Mouse (Mus musculus): Measurements from ENCODE around the gene Dnajc16. TPM values are rescaled to one million over a fixed set of nuclear protein-coding genes. Genes with fewer than 3 reads are reported as not detected.

Dnajc16 gene
- polyA plus RNA-seq (2014; fragmentation: Nextera tagmentation; extraction: Ambion mirVana), result 4.2 and 4.3 TPM in 2 replicates

DNA sequence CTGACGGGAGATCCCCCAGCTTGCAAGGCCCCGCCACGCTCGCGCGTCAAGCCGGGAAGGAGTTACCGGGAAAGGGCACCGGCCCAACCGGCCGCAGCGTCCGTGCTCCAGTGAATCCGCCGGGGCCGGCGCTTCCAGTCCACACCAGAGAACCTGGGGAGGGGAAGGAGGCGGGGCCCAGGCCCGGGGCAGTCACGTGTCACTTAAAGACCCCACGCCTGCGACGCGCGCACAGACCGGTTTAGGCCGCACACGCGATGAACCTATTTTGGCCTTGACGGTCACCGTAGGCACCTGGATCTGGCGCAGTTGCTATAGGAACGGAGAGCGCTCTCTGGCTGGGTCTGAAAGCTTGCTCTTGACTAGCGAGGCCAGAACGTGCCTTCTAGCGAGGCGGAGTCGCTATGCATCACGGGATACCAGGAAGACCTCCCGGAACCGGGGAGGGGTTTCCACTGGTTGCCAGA, at the start of gene Dnajc16:
Gene Dnajc16 (minus strand): TSS at position 408 of the 467 bp plus-strand sequence.
- peak within 1 kb of the TSS; percentile 80 for H3K4me2 ChIP-seq (ENCODE audit: low read depth, low read length, severe bottlenecking)
- H3K9ac ChIP-seq (ENCODE audit: low read length), result peak within 1 kb of the TSS; percentile 82
- peaks cover 7% of the 10 kb centered on the region for H3K4me1 ChIP-seq (replicated peaks; ENCODE audit: control insufficient read depth, insufficient read depth, low read length)
- DNase-seq (ENCODE audit: low spot score) (peak; percentile 98), ATAC-seq (replicated peaks; ENCODE audit: low FRiP score) (peak; percentile 87)
- H3K27ac ChIP-seq (ENCODE audit: low read depth, low read length), result peak within 1 kb of the TSS; percentile 2; the same call in 1 of the 2 replicates
- H3K36me3 ChIP-seq (ENCODE audit: control insufficient read depth, insufficient read depth, low read length), result no peaks in the 10 kb centered on the region
- no peaks in the 10 kb centered on the region for H3K9me3 ChIP-seq (ENCODE audit: control insufficient read depth, low read length)
- H3K4me3 ChIP-seq (ENCODE audit: low read depth, low read length), result peak within 1 kb of the TSS; percentile 81
- no peaks in the 10 kb centered on the region for H3K27me3 ChIP-seq (ENCODE audit: control insufficient read depth, insufficient read depth, low read length)
- WGBS, result under 1% methylated on average over 42 of the region's 42 CpGs

DNA sequence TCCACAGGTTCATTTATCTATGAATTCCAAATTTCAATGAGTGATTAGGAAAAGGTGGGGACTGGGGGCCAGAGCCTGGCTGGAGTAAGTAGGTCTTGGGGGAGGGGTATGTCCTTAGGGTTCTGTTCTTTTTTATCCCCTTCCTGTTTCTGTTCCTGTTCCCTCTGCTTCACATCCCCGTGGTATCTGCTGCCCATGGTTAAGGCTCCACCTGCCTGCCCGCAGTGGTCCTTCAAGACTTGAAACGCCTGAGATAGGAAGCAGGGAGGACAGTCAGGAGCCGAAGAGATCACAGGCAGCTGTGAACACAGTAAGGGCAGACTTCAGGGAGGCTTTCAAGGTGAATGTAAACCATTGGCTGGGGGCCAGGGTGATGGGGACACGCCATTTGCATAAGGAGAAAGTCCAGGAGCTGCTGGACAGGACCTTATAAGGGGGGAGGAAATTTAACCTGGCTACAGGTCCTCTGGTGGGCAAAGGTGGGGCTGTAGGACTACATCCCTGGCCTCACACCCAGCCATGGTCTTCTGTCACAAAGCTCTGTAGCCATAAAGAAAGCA, 43.9 kb upstream of the Dnajc16 start:
- WGBS, result 75% methylated on average over 5 of the region's 5 CpGs

DNA sequence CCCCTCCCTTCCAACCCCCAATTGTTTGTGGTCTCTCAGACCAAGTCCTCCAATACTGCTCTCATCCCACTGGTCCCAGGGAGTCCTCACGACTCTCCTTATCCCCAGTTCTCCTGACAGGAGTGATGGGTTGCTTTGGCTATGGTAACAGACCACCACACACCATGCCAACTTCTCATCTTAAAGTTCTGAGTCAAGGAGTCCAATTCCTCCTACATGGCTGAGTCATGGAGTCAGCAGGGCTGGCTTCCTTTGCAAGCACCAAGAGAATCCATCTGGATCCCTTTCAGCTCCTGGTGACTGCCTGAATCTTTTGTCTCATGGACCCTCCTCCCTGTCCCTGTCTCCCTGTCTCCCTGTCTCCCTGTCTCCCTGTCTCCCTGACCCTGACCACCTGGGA, 43.2 kb upstream of the Dnajc16 start:
- 55% methylated on average over 1 of the region's 1 CpGs for WGBS
- no peaks in the 10 kb centered on the region for H3K36me3 ChIP-seq (ENCODE audit: control insufficient read depth, insufficient read depth, low read length)

More for the DNA sequence above, 43.9 kb upstream of the Dnajc16 start:
- H3K4me3 ChIP-seq (ENCODE audit: low read depth, low read length), result no peak overlapping the region
- H3K9ac ChIP-seq (ENCODE audit: low read length), result no peak overlapping the region
- no peaks in the 10 kb centered on the region for H3K36me3 ChIP-seq (ENCODE audit: control insufficient read depth, insufficient read depth, low read length)
- no peak for DNase-seq (ENCODE audit: low spot score)
- H3K4me1 ChIP-seq (replicated peaks; ENCODE audit: control insufficient read depth, insufficient read depth, low read length), result no peaks in the 10 kb centered on the region
- no peak overlapping the region for H3K27ac ChIP-seq (ENCODE audit: low read depth, low read length)
- H3K27me3 ChIP-seq (ENCODE audit: control insufficient read depth, insufficient read depth, low read length), result no peaks in the 10 kb centered on the region
- no peaks in the 10 kb centered on the region for H3K9me3 ChIP-seq (ENCODE audit: control insufficient read depth, low read length)
- no peak for ATAC-seq (replicated peaks; ENCODE audit: low FRiP score)
- no peak overlapping the region for H3K4me2 ChIP-seq (ENCODE audit: low read depth, low read length, severe bottlenecking)

DNA sequence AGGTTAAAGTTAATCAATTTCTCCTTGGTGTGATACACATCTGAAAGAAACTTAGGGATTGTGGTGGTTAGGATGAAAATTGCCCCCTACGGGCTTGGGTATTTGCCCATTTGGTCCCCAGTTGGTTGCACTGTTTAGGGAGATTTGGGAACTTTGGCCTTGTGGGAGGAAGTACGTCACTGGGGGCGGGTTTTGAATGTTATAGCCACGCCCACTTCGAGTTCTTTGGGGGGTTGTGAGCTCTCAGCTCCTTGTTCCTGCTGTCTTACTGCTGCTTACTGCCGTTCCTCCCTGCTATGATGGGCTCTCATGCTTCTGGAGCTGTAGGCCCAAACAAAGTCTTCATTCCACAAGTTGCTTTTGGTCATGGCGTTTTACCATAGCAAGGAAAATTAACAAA, 40.6 kb upstream of the Dnajc16 start:
- Histone ChIP-seq H3K9ac (ENCODE audit: low read length) (no peak overlapping the region), H3K27me3 (ENCODE audit: control insufficient read depth, insufficient read depth, low read length) (no peaks in the 10 kb centered on the region), H3K9me3 (ENCODE audit: control insufficient read depth, low read length) (no peaks in the 10 kb centered on the region), H3K4me1 (replicated peaks; ENCODE audit: control insufficient read depth, insufficient read depth, low read length) (no peaks in the 10 kb centered on the region), H3K4me3 (ENCODE audit: low read depth, low read length) (no peak overlapping the region), H3K27ac (ENCODE audit: low read depth, low read length) (no peak overlapping the region), H3K36me3 (ENCODE audit: control insufficient read depth, insufficient read depth, low read length) (no peaks in the 10 kb centered on the region), H3K4me2 (ENCODE audit: low read depth, low read length, severe bottlenecking) (no peak overlapping the region)
- no peak for DNase-seq (ENCODE audit: low spot score)
- 82% methylated on average over 7 of the region's 7 CpGs for WGBS
- ATAC-seq (replicated peaks; ENCODE audit: low FRiP score), result no peak

More for the DNA sequence above, 43.2 kb upstream of the Dnajc16 start:
- Histone ChIP-seq H3K4me3 (ENCODE audit: low read depth, low read length) (no peak overlapping the region), H3K27ac (ENCODE audit: low read depth, low read length) (no peak overlapping the region), H3K27me3 (ENCODE audit: control insufficient read depth, insufficient read depth, low read length) (no peaks in the 10 kb centered on the region), H3K4me1 (replicated peaks; ENCODE audit: control insufficient read depth, insufficient read depth, low read length) (no peaks in the 10 kb centered on the region), H3K9me3 (ENCODE audit: control insufficient read depth, low read length) (no peaks in the 10 kb centered on the region), H3K9ac (ENCODE audit: low read length) (no peak overlapping the region), H3K4me2 (ENCODE audit: low read depth, low read length, severe bottlenecking) (no peak overlapping the region)
- DNase-seq (ENCODE audit: low spot score) (no peak), ATAC-seq (replicated peaks; ENCODE audit: low FRiP score) (no peak)

DNA sequence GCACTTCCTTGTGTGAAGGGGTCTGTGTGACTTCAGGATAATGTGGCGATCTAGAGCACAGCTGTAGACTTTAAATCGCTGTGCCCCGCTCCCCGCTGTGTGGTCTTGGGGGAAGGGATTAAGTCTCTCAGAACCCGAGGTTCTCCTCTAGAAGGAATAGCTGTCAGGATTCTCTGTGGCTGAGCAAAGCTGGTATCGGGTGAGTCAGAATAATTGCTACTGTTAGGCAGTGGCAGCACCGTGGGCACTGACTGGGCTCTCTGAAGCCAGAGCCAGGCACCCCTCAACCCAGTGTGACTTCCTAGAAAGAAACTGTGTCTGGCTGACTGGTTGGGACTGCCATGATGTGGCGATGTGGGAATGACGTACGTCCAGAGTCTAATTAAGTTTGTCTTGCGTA, 39.6 kb upstream of the Dnajc16 start:
- DNase-seq (ENCODE audit: low spot score), result no peak
- WGBS, result 58% methylated on average over 11 of the region's 11 CpGs
- no peaks in the 10 kb centered on the region for H3K9me3 ChIP-seq (ENCODE audit: control insufficient read depth, low read length)

DNA sequence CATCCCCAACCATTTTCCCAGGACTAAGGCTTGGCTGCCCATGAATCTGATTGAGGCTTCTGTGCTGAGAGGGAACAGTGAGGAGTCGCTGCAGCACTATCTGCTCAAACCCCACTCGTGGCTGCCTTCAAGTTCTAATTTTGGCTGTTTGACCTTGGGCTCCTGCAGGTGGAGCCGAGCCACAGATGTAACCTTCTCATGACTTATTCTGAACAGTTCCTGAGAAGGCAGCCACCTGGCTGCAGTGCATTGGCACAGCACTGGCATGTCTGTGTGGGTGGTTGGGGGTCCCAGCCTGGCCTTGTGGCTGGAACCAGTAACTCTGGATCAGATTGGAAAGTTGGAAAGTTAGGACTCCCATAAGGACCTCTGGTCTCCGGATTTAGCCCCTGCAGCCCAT, 37.4 kb upstream of the Dnajc16 start:
- no peaks in the 10 kb centered on the region for H3K27me3 ChIP-seq (ENCODE audit: control insufficient read depth, insufficient read depth, low read length)
- no peaks in the 10 kb centered on the region for H3K4me1 ChIP-seq (replicated peaks; ENCODE audit: control insufficient read depth, insufficient read depth, low read length)
- no peak for DNase-seq (ENCODE audit: low spot score)
- no peaks in the 10 kb centered on the region for H3K36me3 ChIP-seq (ENCODE audit: control insufficient read depth, insufficient read depth, low read length)
- no peak overlapping the region for H3K27ac ChIP-seq (ENCODE audit: low read depth, low read length)
- 78% methylated on average over 4 of the region's 4 CpGs for WGBS
- no peak overlapping the region for H3K4me3 ChIP-seq (ENCODE audit: low read depth, low read length)
- ATAC-seq (replicated peaks; ENCODE audit: low FRiP score), result no peak
- no peak overlapping the region for H3K9ac ChIP-seq (ENCODE audit: low read length)
- H3K4me2 ChIP-seq (ENCODE audit: low read depth, low read length, severe bottlenecking), result no peak overlapping the region
- no peaks in the 10 kb centered on the region for H3K9me3 ChIP-seq (ENCODE audit: control insufficient read depth, low read length)

More for the DNA sequence above, 39.6 kb upstream of the Dnajc16 start:
- Histone ChIP-seq H3K27me3 (ENCODE audit: control insufficient read depth, insufficient read depth, low read length) (no peaks in the 10 kb centered on the region), H3K4me1 (replicated peaks; ENCODE audit: control insufficient read depth, insufficient read depth, low read length) (no peaks in the 10 kb centered on the region), H3K27ac (ENCODE audit: low read depth, low read length) (no peak overlapping the region), H3K36me3 (ENCODE audit: control insufficient read depth, insufficient read depth, low read length) (no peaks in the 10 kb centered on the region), H3K4me3 (ENCODE audit: low read depth, low read length) (no peak overlapping the region), H3K4me2 (ENCODE audit: low read depth, low read length, severe bottlenecking) (no peak overlapping the region), H3K9ac (ENCODE audit: low read length) (no peak overlapping the region)
- no peak for ATAC-seq (replicated peaks; ENCODE audit: low FRiP score)

DNA sequence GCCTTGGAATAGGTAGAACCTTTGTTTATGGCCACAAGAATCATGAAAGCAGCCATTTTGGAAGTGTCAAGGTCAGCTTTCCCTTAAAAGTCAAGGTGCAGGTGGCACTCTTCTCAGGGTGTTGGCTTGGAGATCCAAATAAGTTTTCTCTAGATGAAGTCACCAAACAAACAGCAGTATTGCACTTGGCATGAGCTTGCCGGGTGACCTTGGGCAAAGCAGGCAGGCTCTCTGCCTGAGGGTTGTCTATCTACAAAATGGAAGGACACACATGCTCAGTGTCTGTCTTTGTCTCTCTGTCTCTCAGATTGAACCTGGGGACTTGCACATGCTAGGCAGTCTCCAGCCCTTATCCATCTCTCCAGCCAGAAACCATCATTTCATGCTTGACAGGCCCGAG, 36.7 kb upstream of the Dnajc16 start:
- Histone ChIP-seq H3K4me2 (ENCODE audit: low read depth, low read length, severe bottlenecking) (no peak overlapping the region), H3K9me3 (ENCODE audit: control insufficient read depth, low read length) (no peaks in the 10 kb centered on the region), H3K27me3 (ENCODE audit: control insufficient read depth, insufficient read depth, low read length) (no peaks in the 10 kb centered on the region), H3K9ac (ENCODE audit: low read length) (no peak overlapping the region), H3K36me3 (ENCODE audit: control insufficient read depth, insufficient read depth, low read length) (no peaks in the 10 kb centered on the region), H3K4me3 (ENCODE audit: low read depth, low read length) (no peak overlapping the region), H3K27ac (ENCODE audit: low read depth, low read length) (no peak overlapping the region), H3K4me1 (replicated peaks; ENCODE audit: control insufficient read depth, insufficient read depth, low read length) (no peaks in the 10 kb centered on the region)
- ATAC-seq (replicated peaks; ENCODE audit: low FRiP score) (no peak), DNase-seq (ENCODE audit: low spot score) (no peak)
- 85% methylated on average over 2 of the region's 2 CpGs for WGBS

DNA sequence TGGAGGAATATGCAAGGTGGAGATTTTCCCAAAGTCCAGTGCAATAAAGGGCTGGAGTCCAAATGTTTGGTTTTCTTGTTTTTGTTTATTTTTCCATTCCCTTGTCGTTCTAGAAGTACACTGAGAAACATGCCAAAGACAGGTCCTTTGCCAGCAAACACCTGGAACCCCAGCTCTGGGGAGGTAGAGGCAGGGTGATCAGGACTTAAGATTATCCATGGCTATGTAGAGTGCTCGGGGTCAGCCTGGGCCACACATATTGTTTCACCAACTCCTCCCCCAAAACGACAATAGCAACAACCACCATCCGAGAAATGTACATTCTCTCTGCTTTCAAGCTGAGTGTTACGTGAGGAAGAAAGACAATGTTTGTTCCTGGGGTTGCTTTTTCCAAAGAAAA, 35.3 kb upstream of the Dnajc16 start, which contains the start of gene Cela2a:
Gene Cela2a (minus strand): TSS at position 101 of the 400 bp plus-strand sequence.
- no peak within 1 kb of the TSS for H3K9ac ChIP-seq (ENCODE audit: low read length)
- no peak within 1 kb of the TSS for H3K4me2 ChIP-seq (ENCODE audit: low read depth, low read length, severe bottlenecking)
- DNase-seq (ENCODE audit: low spot score), result no peak
- ATAC-seq (replicated peaks; ENCODE audit: low FRiP score), result no peak
- no peaks in the 10 kb centered on the region for H3K27me3 ChIP-seq (ENCODE audit: control insufficient read depth, insufficient read depth, low read length)
- H3K9me3 ChIP-seq (ENCODE audit: control insufficient read depth, low read length), result no peaks in the 10 kb centered on the region
- no peaks in the 10 kb centered on the region for H3K36me3 ChIP-seq (ENCODE audit: control insufficient read depth, insufficient read depth, low read length)
- no peak within 1 kb of the TSS for H3K4me3 ChIP-seq (ENCODE audit: low read depth, low read length)
- H3K4me1 ChIP-seq (replicated peaks; ENCODE audit: control insufficient read depth, insufficient read depth, low read length), result no peaks in the 10 kb centered on the region
- 70% methylated on average over 5 of the region's 5 CpGs for WGBS
- H3K27ac ChIP-seq (ENCODE audit: low read depth, low read length), result no peak within 1 kb of the TSS

DNA sequence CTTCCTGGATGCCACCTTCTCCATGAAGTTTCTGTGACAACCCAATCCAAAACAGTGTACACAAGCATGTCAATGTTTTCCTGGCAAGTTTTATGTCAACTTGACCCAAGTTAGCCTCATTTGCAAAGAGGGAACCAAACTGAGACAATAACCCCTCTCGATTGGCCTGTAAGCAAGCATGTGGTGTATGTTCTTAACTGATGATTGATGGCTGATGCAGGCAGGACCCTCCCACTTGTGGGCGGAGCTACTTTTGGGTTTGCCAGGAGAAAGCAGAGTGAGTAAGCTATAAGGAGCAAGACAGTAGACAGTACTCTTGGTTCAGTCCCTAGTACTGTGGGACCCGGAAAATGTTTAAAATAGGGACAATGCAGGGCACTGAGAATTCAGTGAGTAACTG, 32.2 kb upstream of the Dnajc16 start:
- no peaks in the 10 kb centered on the region for H3K27me3 ChIP-seq (ENCODE audit: control insufficient read depth, insufficient read depth, low read length)
- DNase-seq (ENCODE audit: low spot score) (no peak), ATAC-seq (replicated peaks; ENCODE audit: low FRiP score) (no peak)
- H3K4me3 ChIP-seq (ENCODE audit: low read depth, low read length), result no peak overlapping the region
- 62% methylated on average over 3 of the region's 3 CpGs for WGBS
- no peaks in the 10 kb centered on the region for H3K9me3 ChIP-seq (ENCODE audit: control insufficient read depth, low read length)
- H3K36me3 ChIP-seq (ENCODE audit: control insufficient read depth, insufficient read depth, low read length), result no peaks in the 10 kb centered on the region
- H3K27ac ChIP-seq (ENCODE audit: low read depth, low read length), result no peak overlapping the region
- H3K4me2 ChIP-seq (ENCODE audit: low read depth, low read length, severe bottlenecking), result no peak overlapping the region
- no peaks in the 10 kb centered on the region for H3K4me1 ChIP-seq (replicated peaks; ENCODE audit: control insufficient read depth, insufficient read depth, low read length)
- H3K9ac ChIP-seq (ENCODE audit: low read length), result no peak overlapping the region

Measured in forebrain, embryonic 11.5 days (tissue).